Mouse (Mus musculus) kidney, adult 8-10 months (tissue): ENCODE measurements at regions not wholly inside any gene's neighbourhood (a gene's known extent, or its start where the extent isn't known, plus 50 kb on each side); places are given as distances from the start of the nearest gene placed in this dataset.

Source experiments
- DNase-seq, 2 experiments: peaks; one replicate each; pipeline ENCODE4 v3.0.0; 2022

DNA sequence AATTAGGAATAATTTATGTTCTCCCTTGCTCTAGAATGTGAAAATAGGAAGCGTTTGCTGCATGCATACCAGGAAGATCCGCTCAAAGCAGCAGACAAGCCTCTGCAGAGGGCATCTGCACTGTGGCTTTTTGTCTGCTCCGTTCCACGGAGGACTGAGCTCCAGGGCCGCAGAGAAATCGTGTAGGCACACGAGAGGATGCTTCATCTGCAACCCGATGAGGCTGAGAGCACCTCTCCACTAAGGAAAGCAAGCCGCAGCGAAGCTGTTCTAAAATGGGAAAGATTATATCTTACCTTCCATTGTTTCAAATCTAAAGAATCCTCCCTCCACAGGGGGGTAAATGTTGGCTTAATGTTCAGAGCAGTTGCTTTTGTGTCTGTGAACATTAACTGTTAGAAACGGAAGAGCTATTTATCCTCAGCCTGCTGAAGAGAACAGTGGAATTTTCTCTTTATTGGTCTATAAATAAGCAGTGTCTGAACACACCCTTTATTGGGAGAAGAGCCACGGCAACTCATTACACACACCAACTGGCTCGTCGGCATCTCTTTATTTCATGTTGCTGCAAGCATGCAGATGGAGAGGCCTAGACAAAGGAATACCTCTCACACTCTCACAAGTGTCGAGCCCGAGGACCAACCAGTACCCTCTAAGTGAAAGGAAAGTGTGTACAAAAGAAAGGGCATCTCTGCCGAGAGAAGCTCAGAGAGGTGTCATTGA, 414.6 kb upstream of the Hnrnpa3 start:
- DNase-seq: no peak

DNA sequence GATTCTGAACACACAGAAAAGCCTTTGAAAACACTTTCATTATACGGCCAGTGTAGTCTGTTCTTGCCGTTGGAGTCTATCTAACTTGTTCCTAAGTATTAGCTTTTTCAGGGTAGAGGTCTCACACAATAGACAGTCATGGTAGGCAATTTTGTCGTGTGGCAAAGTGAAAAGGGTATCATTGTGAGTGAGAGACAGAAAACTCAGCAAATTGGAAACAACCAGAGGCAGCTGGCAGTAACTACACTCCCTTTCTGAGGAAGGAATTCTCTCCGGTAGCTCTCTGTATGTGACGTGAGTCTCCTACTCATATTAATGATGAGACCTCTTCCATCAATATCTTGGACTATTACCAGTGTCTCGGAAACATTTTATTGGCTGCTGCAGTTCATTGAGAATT, 413.8 kb upstream of the Hnrnpa3 start:
- DNase-seq: no peak

DNA sequence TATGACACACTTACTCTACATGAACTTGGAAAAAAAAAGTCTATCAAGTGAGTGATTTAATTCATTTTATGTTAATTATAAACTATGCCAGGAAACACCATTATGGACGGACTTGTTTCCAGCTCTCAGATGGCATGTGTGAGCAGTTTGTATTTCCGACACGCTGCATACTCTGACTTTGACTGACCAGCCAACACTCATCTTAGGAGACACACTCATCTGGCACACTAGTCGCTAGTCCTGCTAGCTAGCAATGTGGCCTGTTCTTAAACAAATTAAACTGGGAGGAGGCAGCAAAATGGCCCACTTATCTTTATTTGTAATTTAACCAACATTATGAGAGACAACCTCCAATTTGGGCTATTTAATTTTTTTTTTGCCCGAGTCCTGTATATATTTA, 413.4 kb upstream of the Hnrnpa3 start:
- DNase-seq: no peak

DNA sequence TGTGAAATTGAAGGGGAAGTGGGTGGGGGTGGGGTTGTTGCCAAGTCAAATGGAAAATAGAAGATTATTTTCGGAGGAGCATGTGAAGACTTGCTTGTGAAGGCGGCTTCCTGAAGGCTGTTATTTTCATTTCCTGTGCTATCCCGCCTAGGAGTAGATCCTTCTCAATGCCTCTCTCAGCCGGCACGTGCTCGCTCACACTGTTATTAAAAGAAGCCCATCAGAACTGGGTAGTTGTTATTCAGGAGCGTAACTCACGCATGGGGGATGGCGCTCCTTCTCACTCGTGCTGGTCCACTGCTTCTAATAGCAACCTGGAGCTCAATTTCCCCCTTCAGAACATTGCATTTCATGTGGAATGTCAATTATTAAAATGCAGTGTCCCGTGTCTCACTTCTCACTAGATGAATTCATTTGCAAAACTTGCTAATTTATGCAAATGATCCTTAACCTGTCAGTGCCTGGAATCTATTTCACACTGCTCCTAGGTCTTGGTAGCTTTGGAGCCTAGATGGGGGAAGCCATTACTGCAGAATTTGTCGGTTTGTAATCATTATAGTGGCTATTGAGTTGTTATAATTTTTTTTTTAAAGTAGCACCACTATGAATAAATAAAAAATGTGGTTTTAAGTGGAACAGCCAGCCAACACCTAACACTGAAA, 412.8 kb upstream of the Hnrnpa3 start:
- DNase-seq: no peak

DNA sequence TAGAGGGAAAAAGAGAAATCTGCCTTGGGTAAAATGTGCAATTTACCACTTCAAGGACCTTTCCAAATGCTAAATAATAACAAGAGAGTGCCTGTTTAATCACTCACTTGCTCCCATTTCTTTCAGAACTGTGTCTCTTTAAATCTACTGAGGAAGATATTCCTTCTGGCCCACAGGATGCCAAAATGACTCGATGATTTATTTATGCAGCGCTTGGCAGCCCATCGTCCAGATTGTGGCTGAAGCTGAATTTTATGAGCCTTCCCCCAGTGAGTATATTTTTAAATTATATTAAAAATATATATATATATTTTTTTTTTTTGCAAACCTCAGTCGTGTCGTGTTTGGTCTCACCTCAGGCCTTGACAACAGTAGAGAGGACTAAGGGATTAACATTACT, 410.8 kb upstream of the Hnrnpa3 start:
- DNase-seq: no peak

DNA sequence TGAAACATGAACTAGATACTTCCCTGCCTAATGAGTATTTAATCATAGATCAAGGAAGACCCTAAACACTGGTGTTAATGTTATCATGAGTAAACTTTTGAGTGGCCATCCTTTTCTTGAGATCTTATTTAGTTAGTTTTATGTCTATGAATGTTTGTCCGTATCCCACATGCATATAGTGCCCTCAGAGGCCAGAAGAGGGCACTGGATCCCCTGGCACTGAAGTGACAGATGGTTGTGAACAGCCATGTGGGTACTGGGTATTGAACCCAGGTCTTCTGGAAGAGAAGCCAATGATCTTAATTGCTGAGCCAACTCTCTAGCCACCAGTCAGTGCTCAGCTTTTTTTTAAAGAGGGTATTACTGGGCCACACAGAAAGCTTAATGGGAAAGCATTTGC, 408.6 kb upstream of the Hnrnpa3 start:
- DNase-seq: no peak

DNA sequence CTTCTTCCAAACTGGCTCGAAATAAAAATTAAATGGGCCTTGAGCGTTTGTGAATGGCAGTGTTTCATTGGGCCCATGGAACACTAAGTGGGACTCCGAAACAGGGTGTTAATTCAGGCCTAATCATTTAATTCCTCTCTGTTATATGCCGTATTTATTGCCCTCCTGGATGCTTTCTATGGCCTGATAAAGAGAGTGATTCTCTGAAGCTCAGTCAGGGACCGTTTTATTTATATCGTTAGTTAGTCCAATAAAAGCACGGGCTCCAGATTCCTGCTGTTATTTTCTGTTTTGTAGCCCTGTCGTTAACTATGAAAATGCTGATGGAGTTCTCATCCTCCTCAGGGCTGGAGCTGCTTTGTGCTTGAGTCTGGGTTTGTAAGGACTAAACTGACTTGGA, 406.2 kb upstream of the Hnrnpa3 start:
- DNase-seq: no peak

DNA sequence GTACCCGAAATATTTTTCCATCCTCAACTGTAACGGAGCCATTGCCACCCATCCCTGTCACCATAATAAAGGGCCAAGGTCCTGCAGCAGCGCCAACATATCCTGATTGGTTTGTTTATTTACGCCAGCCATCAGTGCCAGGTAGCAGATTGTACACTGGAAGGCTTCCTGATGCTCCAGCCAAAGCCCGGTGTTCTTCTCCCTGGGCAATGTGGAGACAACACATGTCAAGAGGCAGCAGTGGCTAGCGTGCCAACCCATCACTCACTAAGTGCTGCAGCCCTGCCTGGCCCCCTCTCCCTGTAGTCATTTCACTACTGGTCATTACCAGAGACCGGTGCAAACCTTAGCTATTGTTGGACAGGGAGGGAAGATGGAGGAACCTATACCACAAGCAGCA, 393.8 kb upstream of the Hnrnpa3 start:
- no peak for DNase-seq

DNA sequence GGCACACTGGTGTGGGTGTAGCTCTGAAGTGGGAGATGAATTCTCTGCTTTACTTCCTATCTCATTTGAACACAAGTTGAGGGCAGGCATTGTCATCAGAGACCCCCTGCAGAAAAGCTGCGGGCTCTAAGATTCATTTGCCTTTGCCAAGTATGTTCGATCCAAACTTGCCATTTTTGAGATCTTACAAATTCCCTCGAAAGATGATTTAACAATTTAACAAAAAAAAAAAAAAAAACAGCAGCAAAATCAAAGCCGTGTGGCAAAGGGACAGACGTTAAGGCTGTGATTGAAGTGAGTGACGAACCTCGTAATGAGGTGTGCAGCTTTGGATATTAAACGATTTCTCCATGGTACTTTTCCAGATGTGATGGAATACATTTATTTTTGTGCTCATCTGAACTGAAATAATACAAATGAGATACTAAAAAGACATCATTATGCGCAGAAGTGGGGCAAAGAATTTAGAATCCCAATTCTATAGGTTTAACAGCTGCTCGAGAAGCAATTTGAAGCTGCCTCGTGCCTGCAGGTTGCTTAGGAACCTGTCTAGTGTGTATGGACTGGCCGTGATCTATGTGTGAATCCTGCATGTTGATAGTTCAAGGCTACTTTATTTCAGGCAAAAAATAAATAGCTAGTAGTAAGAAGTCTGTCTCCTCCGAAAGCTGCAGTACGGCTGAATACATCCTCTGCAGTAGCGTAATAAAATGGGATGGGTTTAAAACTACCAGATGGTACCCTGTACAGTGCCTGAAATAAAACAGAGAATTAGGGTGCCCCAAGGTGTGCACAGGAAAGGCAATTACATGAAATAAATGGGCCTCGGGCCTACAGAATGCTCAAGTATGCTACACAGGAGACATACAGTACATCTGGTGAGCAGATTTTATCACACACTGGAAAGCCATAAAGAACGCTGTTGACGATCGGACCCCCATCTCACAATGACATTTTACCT, 393.0 kb upstream of the Hnrnpa3 start:
- no peak for DNase-seq

DNA sequence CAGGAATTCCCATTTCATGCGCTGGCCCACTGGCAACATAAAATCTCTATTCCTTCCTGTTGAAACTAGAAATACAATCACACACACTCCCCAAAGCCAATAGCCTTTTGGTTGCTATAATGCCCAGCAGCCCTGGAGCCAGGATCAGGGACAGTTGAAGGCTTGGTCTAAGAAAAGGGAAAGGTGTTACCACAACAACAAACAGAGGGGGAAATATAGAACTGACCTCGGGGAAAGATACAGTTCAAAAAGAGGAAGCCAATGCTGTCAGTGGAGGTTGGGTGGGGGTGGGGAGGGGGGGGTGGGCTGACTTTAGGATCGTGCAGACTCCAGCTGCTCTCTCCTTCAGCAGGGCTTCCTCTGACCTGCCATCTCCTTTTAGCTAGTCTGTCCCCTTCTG, 391.1 kb upstream of the Hnrnpa3 start:
- no peak for DNase-seq

DNA sequence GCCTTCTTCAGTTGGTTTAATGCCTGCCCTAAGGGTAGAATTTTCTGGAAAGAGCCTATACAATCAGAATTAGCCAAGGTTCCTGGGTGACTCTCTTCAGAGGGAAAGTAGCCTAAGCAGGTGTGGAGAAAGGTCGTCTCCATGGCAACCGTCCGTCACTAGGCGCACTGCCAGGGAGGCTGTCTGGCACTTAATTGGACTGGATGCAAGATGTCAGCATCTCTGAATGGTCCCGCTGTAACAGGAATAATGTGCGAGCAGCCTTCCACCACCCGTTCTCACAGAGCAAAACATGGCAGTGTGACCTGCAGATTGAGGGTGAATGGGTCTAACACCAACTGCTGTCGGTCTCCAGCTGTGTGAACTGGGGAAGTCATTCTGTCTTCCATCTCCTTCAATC, 389.6 kb upstream of the Hnrnpa3 start:
- peak in 1 of 2 experiments; percentile 43 for DNase-seq

DNA sequence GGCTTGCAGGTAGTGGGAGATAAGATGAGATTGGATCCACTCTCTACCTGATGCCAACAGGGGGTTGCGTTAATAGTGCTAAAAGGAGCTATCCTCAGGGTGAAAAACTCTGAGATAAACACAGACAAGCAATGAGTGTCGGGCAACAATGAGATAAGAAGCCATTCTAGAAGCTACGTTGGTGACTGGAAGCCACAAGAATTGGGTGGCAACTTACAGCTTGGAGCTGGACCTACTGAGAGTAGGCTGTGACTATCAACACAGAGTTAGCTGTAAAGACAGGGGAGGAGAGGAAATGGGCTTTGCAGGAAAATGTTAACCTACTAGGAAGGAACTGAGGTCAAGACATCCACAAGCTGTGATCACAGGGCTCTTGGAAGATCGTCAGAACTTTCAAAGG, 388.9 kb upstream of the Hnrnpa3 start:
- DNase-seq: no peak

DNA sequence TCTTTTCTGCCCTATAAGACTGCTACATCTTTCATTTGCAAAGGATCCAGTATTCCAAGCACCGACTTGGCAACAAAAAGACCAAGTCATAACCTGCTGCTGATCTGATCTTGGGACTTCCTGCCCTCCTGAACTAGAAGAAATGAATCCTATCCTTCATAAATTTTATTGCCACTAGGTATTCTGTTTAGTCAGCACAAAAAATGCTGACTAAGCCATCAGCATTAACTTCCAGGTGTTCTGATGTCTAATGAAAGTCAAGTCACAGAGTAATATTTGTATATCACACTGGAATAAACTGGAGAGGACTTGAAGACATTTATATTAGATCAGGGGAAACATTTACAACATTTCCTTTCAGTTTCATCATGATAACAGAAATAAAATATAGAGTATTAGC, 371.2 kb upstream of the Hnrnpa3 start:
- DNase-seq: no peak

DNA sequence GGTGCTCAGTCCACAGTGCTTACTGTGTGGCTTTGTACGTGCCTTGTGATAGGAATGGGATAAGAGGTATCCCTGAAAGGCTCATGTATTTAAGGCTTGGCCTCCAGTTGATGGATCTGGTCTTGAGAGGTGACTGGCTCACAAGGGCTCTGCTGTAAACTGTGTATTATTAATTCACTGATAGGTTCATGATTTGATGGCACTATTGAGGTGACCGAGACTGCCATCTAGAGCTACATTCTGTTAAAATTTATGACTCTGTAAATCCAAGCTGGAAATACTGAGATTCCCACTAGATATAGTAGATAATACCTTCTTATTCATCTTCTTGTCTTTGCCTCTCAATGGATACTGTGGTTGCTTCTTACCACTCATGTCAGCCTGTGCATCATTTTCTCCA, 367.4 kb upstream of the Hnrnpa3 start:
- DNase-seq: no peak

DNA sequence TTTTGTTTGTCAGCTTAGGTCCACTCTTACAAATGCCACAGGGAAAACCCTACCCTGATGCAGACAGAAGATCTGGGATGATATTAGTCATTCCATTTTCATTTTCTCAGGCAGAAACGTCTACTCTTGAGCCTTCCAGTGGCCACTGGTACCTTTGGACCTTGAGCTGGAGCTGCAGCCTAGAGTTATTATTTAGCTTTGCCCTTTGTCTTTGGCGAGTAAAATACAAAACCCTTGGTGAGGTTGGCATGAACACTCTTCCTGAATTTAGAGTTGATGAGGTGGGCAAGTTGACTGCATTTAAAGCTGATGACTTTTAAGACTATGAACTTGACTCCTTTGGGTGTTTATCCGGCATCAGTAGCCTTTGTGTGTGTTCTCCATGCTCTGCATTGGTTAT, 352.2 kb upstream of the Hnrnpa3 start:
- peak; percentile 47 to 54 for DNase-seq

DNA sequence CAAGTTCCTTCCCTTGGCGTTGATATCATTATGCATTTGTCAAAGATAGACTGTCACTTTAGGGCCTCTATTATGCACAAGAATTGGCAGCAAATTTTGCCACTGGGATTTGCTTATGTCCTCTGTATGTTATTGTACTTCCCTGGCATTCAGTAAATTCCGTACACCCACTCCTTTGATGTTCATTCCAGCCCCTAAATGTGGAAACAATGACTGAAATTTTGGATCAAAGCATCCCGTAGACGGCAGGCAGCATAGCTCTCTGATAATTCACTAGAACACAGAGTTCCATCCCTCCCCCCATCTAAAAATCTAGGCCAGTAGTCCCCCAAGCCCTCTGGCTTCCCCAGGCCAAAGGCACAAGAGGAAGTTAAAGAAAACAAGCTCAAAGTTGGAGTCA, 347.9 kb upstream of the Hnrnpa3 start:
- no peak for DNase-seq

DNA sequence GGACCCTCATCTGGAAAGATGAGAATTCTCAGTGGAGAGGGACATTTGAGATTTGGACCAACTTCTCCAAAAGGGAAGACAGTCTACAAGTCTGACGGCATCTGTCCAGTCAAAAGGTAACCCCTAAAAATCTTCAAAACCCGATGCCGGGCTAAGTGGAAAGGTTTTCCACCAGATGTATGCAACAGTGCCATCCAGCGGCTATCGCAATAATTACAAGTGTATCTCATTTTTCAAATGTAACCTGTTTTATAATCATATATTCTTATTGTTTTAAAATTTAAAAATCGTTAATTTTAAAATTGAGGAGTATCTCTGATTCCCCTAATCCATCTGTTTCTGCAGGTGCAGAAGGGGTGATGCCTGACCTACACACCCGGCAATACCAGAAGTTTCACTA, 346.8 kb upstream of the Hnrnpa3 start:
- DNase-seq: peak; percentile 12 to 19

DNA sequence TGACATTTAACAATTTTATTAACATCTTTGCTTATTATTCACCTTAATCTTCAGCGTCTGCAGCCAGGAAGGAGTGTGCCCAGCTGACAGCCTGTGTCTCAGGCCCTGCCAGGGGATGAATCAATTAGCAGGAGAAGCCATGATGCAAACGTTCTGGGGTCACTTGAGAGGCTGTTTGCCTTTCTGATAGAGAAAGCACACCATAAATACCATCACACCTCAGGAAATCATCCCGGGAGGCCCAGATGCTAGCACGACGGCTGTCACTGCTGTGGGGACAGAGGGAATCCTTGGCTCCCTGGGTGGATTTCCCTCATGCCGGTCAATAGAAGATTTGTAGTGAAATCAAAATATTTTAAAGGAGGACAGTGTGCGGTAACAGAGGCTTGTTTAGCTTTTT, 343.7 kb upstream of the Hnrnpa3 start:
- DNase-seq: no peak

DNA sequence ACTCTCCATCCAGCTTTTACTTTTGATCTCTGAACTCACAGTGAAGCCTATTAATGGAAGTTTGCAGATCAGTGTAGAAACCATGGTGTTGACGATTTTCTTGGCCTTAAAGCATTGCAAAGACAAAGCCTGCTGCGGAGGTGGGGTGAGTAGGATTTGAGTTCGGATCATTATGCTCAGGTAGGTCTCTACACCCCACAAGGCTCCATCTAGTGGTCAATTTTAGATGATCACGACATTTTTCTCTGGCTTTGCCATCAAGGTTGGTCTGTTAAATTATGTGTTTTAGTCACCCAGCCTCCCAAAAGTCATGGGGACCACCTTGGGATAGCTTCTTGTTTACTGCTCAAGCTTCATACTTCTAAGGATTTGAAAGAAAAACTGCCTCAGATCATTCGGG, 340.9 kb upstream of the Hnrnpa3 start:
- DNase-seq: no peak

DNA sequence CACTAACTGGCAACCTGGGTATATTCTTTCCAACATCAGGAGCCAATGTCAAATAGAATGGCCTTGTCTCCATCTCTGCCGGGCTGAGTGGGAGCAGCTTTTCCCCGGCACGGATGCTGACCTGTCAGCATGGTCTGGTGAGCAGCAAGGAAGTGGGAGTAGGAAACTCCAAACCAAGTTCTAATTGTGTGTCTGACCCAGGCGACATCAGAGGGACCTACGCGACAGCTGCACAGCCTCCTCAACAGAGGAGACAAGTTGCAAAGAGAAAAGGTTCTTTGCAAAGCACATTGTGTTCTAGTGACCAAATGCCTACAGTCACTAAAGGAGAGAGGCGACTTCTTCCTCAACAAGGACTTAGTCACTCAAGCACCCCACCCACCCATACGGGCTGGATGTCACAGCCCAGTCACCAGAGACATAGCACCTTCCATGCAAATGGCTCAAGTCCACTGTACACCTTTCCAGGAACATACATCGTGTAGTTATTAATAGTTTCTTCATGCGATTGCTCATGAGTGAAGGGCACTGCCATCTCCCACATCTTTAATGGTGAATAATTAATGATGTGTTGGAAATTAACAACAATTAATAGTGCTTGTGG, 334.8 kb upstream of the Hnrnpa3 start:
- DNase-seq: no peak

DNA sequence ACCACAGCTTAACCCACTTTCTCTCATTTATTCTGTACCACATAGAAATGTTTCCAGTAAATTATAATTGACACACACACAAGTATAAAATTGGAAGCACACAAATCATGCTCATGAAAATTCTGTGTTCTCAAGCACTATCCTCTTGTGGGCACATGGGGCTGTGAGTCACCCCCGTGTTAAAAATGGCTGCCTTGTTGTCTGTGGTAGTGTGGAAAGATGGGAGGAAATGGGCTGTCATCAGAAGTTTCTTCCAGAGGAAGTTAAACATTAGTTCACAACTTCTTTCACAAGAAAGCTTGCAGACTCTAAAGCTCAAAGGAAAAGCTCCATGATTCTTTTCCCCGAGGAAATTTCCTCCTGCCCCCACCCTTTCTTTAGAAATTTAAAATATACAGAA, 329.5 kb upstream of the Hnrnpa3 start:
- DNase-seq: no peak

DNA sequence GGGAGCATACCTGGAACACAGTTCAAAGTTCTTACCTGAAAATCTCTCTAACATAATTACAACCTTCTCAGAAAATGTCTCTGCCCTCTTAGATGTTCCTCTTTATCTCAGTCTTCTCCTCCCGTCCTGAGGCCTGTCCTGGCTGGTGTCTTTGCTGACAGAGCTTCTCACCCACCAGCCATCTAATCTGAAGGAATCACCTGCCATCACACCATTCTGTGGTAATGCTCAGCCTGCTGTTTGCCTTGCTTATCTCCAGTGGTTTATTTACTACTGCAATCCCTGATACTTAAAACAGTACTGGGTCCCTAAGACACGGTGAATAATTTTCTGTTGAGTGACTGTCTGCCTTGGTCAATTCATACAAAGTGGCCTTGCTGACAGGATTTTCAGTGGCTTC, 317.8 kb upstream of the Hnrnpa3 start:
- DNase-seq: no peak

DNA sequence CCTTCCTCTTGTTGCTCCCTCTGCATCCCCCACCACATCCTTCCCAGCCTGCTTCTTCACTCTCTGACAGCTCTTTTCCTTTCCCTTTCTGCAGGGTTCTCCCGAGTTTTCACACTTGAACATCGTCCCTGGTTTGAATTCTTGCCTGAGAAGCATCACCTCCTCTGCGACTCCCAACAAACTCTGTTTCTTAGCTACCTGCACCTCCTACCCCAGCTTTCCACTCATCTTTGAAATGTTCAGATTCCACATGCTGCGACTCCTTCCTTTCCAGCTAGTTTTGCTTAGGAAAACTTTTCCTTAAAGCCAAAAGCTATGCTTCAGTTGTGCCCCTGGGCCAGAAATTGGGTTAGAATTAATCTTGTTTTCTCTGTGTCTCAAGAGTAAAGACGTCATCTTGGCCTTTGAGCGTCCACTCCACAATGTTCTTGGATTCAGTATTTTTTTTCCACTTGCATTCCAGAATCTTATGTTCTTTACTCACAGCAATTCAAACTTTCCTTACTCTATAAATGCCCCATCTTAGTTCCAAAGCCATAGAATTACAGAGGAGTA, 317.3 kb upstream of the Hnrnpa3 start:
- DNase-seq: no peak
